Comparison of ENCODE assay signal across 8 mouse cellular contexts in the genomic region with DNA sequence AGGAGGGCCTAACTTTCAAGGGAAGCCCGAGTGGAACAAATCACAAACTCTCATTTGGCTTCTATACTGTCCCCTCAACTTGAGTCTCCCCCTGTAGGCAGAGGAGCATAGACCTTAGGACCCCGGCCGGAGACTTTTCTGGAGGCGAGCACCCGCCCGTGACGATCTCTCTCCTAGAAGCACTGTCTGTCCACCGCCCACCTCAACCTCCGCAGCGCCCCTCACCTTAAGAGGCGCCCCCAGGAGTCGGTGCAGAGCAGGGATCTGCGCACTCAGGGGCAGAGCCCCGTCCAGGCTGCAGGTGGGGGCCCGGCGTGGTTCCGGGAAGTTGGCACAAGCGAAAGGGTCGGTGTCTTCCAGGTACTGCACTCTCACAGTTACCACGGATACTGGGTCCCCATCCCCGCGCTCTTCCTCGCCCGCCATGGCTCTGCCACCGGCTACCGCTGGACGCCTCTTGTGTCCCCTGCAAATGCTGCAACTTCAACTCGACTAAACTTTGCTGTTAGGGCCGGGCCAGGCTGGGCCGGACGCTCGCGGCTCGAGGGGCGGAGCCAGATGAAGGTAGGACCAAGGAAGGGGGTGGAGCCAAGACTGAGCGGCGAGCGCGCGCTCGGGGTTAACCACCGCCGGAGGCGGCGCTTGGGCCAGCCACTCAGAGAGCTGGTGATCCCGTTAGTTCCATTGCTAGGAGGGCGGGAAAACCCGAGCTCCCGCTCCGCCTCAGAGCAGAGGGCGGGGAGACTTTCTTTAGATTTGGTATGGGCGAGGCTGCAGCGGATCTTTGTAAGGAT. TPM values are rescaled to one million over a fixed set of nuclear protein-coding genes. Genes with fewer than 3 reads are reported as not detected.
DNase-seq lines count a peak whose midpoint lies in the region; ATAC-seq lines count a peak whose summit lies in the region.

TSS of gene Fhod1 (minus strand) at position 526 of the 794 bp plus-strand sequence.

- H3K36me3 ChIP-seq in embryonic facial prominence, embryonic 12.5 days, result no peaks in the 10 kb centered on the region
- no peaks in the 10 kb centered on the region for H3K36me3 ChIP-seq in limb, embryonic 13.5 days
- H3K36me3 ChIP-seq in midbrain, embryonic 16.5 days (ENCODE audit: control insufficient read depth, insufficient read depth, low read length), result no peaks in the 10 kb centered on the region

- H3K4me2 ChIP-seq in embryonic facial prominence, embryonic 12.5 days (replicated peaks), result peak within 1 kb of the TSS; percentile 90
- H3K4me2 ChIP-seq in limb, embryonic 13.5 days (replicated peaks), result peak within 1 kb of the TSS; percentile 96
- peak within 1 kb of the TSS; percentile 93 for H3K4me2 ChIP-seq in midbrain, embryonic 16.5 days (ENCODE audit: low read length)

- peak within 1 kb of the TSS; percentile 75 for H3K4me3 ChIP-seq in embryonic facial prominence, embryonic 12.5 days
- H3K4me3 ChIP-seq in limb, embryonic 13.5 days, result peak within 1 kb of the TSS; percentile 74
- peak within 1 kb of the TSS; percentile 67 for H3K4me3 ChIP-seq in midbrain, embryonic 16.5 days (ENCODE audit: low read depth, low read length)

- peaks cover 38% of the 10 kb centered on the region for H3K4me1 ChIP-seq in embryonic facial prominence, embryonic 12.5 days
- H3K4me1 ChIP-seq in limb, embryonic 13.5 days, result peaks cover 43% of the 10 kb centered on the region
- H3K4me1 ChIP-seq in midbrain, embryonic 16.5 days (ENCODE audit: control insufficient read depth, insufficient read depth, low read length), result peaks cover 14% of the 10 kb centered on the region; the same call in 1 of the 2 replicates

- peak within 1 kb of the TSS; percentile 82 for H3K27ac ChIP-seq in embryonic facial prominence, embryonic 12.5 days
- peak within 1 kb of the TSS; percentile 83 for H3K27ac ChIP-seq in limb, embryonic 13.5 days
- H3K27ac ChIP-seq in midbrain, embryonic 16.5 days (ENCODE audit: low read length), result peak within 1 kb of the TSS; percentile 81

- H3K27me3 ChIP-seq in embryonic facial prominence, embryonic 12.5 days, result no peaks in the 10 kb centered on the region
- peaks cover 3% of the 10 kb centered on the region; the same call in 1 of the 2 replicates for H3K27me3 ChIP-seq in limb, embryonic 13.5 days
- H3K27me3 ChIP-seq in midbrain, embryonic 16.5 days (ENCODE audit: control insufficient read depth, insufficient read depth, low read depth, low read length), result peaks cover 12% of the 10 kb centered on the region; the same call in 1 of the 2 replicates

- no peaks in the 10 kb centered on the region for H3K9me3 ChIP-seq in embryonic facial prominence, embryonic 12.5 days
- H3K9me3 ChIP-seq in limb, embryonic 13.5 days, result no peaks in the 10 kb centered on the region
- H3K9me3 ChIP-seq in midbrain, embryonic 16.5 days (replicated peaks; ENCODE audit: control insufficient read depth, low read length, poor library complexity, severe bottlenecking), result no peaks in the 10 kb centered on the region

- peak; percentile 98 for DNase-seq in 3134 (ENCODE audit: extremely low read depth, insufficient read length, low spot score)
- DNase-seq in adrenal gland, postnatal 25 days, result peak; percentile 95
- DNase-seq in heart, adult 11 months, result peak; percentile 100
- DNase-seq in kidney, adult 18-20 months, result peak; percentile 95
- DNase-seq in spleen, postnatal 10 days (ENCODE audit: low spot score in 2 of 2), result peak; percentile 82 to 92

- peak within 1 kb of the TSS; percentile 78 for H3K9ac ChIP-seq in embryonic facial prominence, embryonic 12.5 days
- H3K9ac ChIP-seq in limb, embryonic 13.5 days, result peak within 1 kb of the TSS; percentile 87
- peak within 1 kb of the TSS; percentile 80 for H3K9ac ChIP-seq in midbrain, embryonic 16.5 days (ENCODE audit: low read depth, low read length)

- under 1% methylated on average over 53 of the region's 53 CpGs for WGBS in embryonic facial prominence, embryonic 12.5 days
- under 1% methylated on average over 53 of the region's 53 CpGs for WGBS in limb, embryonic 13.5 days
- under 1% methylated on average over 53 of the region's 53 CpGs for WGBS in midbrain, embryonic 16.5 days

- peak; percentile 78 for ATAC-seq in embryonic facial prominence, embryonic 12.5 days (ENCODE audit: insufficient number of reproducible peaks, insufficient read depth, low FRiP score, low TSS enrichment)
- ATAC-seq in limb, embryonic 13.5 days (ENCODE audit: low FRiP score, low read depth), result peak; percentile 90
- peak; percentile 84 for ATAC-seq in midbrain, embryonic 16.5 days

RNA-seq across cellular contexts. Expression of gene Fhod1, which starts in this region (rescaled TPM):
- 14.0 and 18.4 TPM in 2 replicates for total RNA-seq in adrenal gland, postnatal 25 days (2021)
- polyA plus RNA-seq in embryonic facial prominence, embryonic 12.5 days (2016; fragmentation: Nextera tagmentation; extraction: Ambion mirVana), result 2.3 TPM in 2 replicates
- polyA plus RNA-seq in limb, embryonic 13.5 days (2015; fragmentation: Nextera tagmentation; extraction: Ambion mirVana), result 2.1 and 2.3 TPM in 2 replicates
- 0.49 and 1.0 TPM in 2 replicates for polyA plus RNA-seq in midbrain, embryonic 16.5 days (2015; fragmentation: Nextera tagmentation; extraction: Ambion mirVana)

Comparison
In these comparisons a context has a peak if more than half of its experiments do, and no peak if none do; other contexts are left out.
1. Peak in every context shown above with its lines: DNase-seq, ATAC-seq, H3K4me3 ChIP-seq and H3K27ac ChIP-seq.